Mouse (Mus musculus): ENCODE results near the gene Il34. TPM values are rescaled to one million over a fixed set of nuclear protein-coding genes. Genes with fewer than 3 reads are reported as not detected.

The Il34 gene
- polyA plus RNA-seq (2017; shearing (Covaris generic)): not detected

GRCm38 (mm10) chr8:110805669-110806068 is at the start of gene Il34:
Il34 (minus strand) TSS chr8:110805924.
- peak; percentile 57 for ATAC-seq

- ATAC-seq: no peak
These were observed 45.5 kb upstream of the Il34 start for GRCm38 (mm10) chr8:110851186-110851585.

- no peak for ATAC-seq
These were observed 42.1 kb upstream of the Il34 start for GRCm38 (mm10) chr8:110847645-110848495.

GRCm38 (mm10) chr8:110847171-110847549 is 41.4 kb upstream of the Il34 start:
- peak; percentile 10 for ATAC-seq

GRCm38 (mm10) chr8:110846405-110847170 is 40.9 kb upstream of the Il34 start, which contains the start of the genes Cog4 and Sf3b3:
Cog4 (plus strand) TSS chr8:110846600.
Sf3b3 (minus strand) TSS chr8:110846787.
- peak; percentile 75 for ATAC-seq

GRCm38 (mm10) chr8:110845821-110846404 is 40.2 kb upstream of the Il34 start:
- peak; percentile 34 for ATAC-seq

GRCm38 (mm10) chr8:110844941-110845340 is 39.2 kb upstream of the Il34 start:
- no peak for ATAC-seq

GRCm38 (mm10) chr8:110843207-110843606 is 37.5 kb upstream of the Il34 start:
- no peak for ATAC-seq

- no peak for ATAC-seq
These were observed 36.4 kb upstream of the Il34 start for GRCm38 (mm10) chr8:110842012-110842574.

- ATAC-seq: no peak
These were observed 26.2 kb upstream of the Il34 start for GRCm38 (mm10) chr8:110831956-110832355.

- no peak for ATAC-seq
These were observed 22.8 kb upstream of the Il34 start for GRCm38 (mm10) chr8:110828511-110828910.

- no peak for ATAC-seq
These were observed 19.1 kb upstream of the Il34 start for GRCm38 (mm10) chr8:110824861-110825260.

GRCm38 (mm10) chr8:110821960-110822359 is 16.2 kb upstream of the Il34 start:
- no peak for ATAC-seq

- no peak for ATAC-seq
These were observed 14.5 kb upstream of the Il34 start for GRCm38 (mm10) chr8:110820257-110820656.

- ATAC-seq: no peak
These were observed 12.9 kb upstream of the Il34 start for GRCm38 (mm10) chr8:110818593-110818992.

- no peak for ATAC-seq
These were observed 11.3 kb upstream of the Il34 start for GRCm38 (mm10) chr8:110816990-110817389.

GRCm38 (mm10) chr8:110815308-110815707 is 9.6 kb upstream of the Il34 start:
- ATAC-seq: no peak

GRCm38 (mm10) chr8:110813081-110813812 is 7.5 kb upstream of the Il34 start:
- no peak for ATAC-seq

GRCm38 (mm10) chr8:110812349-110813080 is 6.8 kb upstream of the Il34 start:
- no peak for ATAC-seq

GRCm38 (mm10) chr8:110811793-110812192 is 6.1 kb upstream of the Il34 start:
- ATAC-seq: no peak

GRCm38 (mm10) chr8:110811116-110811515 is 5.4 kb upstream of the Il34 start:
- no peak for ATAC-seq
